Mouse (Mus musculus) forebrain, embryonic 14.5 days (tissue): Measurements from ENCODE around the gene Gm38394. TPM values are rescaled to one million over a fixed set of nuclear protein-coding genes. Genes with fewer than 3 reads are reported as not detected.
"Not testable (repeated sequence)": the region's sequence is repeated elsewhere in the genome, so short reads cannot be mapped to it uniquely, and the experiment has no call there.

Source experiments
- ATAC-seq: fragments of 200-750 bp; cut with Nextera tagmentation; 2 replicates; pipeline ENCODE4 v1.8.0; 2017; ENCODE audit warnings: mild to moderate bottlenecking, moderate library complexity
- DNase-seq: peaks from one replicate; pipeline ENCODE4 v3.0.0-alpha.2; 2015; ENCODE audit warnings: low spot score
- H3K27ac ChIP-seq: fragments of 300-500 bp; sonication (generic); 2 replicates; pipeline ENCODE4 v1.5.1; 2014; ENCODE audit warnings: low read depth, mild to moderate bottlenecking, control low read depth, low read length, moderate library complexity
- H3K27me3 ChIP-seq: fragments of 300-500 bp; sonication (generic); replicated peaks from 2 replicates; pipeline ENCODE4 v1.6.1; 2014; ENCODE audit warnings: low read length, control low read depth, mixed read lengths; ENCODE audit not compliant: control insufficient read depth, insufficient read depth
- H3K36me3 ChIP-seq: fragments of 300-500 bp; sonication (generic); 2 replicates; pipeline ENCODE4 v1.6.1; 2014; ENCODE audit warnings: low read length, control low read depth; ENCODE audit not compliant: control insufficient read depth, insufficient read depth
- H3K4me1 ChIP-seq: fragments of 300-500 bp; sonication (generic); 2 replicates; pipeline ENCODE4 v1.6.1; 2014; ENCODE audit warnings: antibody characterized with exemption, low read length, control low read depth; ENCODE audit not compliant: control insufficient read depth, insufficient read depth
- H3K4me2 ChIP-seq: fragments of 300-500 bp; sonication (generic); 2 replicates; pipeline ENCODE4 v1.6.1; 2014; ENCODE audit warnings: mild to moderate bottlenecking, control low read depth, low read length
- H3K4me3 ChIP-seq: fragments of 300-500 bp; sonication (generic); 2 replicates; pipeline ENCODE4 v1.5.1; 2014; ENCODE audit warnings: low read depth, low read length, control low read depth
- H3K9ac ChIP-seq: fragments of 300-500 bp; sonication (generic); 2 replicates; pipeline ENCODE4 v1.6.1; 2014; ENCODE audit warnings: mild to moderate bottlenecking, low read length, control low read depth, moderate library complexity
- H3K9me3 ChIP-seq: fragments of 300-500 bp; sonication (generic); replicated peaks from 2 replicates; pipeline ENCODE4 v1.6.1; 2016; ENCODE audit warnings: low read length, control low read depth, mixed read lengths; ENCODE audit not compliant: control insufficient read depth
- WGBS: fragments of 180-500 bp; shearing (Covaris S2); extraction: QIAGEN DNeasy Blood & Tissue Kit; methylation state at CpG from one replicate; pipeline ENCODE4 v1.1.7; 2014; 5-methylcytosine and 5-hydroxymethylcytosine counted together
- polyA plus RNA-seq: library from polyadenylated mRNA; unstranded; fragments of >200 nt; fragmentation: Nextera tagmentation; extraction: Ambion mirVana; gene quantifications from 2 replicates; pipeline ENCODE4 v1.2.1, GENCODE M21; 2014

Gm38394 gene
- 3.6 and 4.9 TPM in 2 replicates for polyA plus RNA-seq

DNA sequence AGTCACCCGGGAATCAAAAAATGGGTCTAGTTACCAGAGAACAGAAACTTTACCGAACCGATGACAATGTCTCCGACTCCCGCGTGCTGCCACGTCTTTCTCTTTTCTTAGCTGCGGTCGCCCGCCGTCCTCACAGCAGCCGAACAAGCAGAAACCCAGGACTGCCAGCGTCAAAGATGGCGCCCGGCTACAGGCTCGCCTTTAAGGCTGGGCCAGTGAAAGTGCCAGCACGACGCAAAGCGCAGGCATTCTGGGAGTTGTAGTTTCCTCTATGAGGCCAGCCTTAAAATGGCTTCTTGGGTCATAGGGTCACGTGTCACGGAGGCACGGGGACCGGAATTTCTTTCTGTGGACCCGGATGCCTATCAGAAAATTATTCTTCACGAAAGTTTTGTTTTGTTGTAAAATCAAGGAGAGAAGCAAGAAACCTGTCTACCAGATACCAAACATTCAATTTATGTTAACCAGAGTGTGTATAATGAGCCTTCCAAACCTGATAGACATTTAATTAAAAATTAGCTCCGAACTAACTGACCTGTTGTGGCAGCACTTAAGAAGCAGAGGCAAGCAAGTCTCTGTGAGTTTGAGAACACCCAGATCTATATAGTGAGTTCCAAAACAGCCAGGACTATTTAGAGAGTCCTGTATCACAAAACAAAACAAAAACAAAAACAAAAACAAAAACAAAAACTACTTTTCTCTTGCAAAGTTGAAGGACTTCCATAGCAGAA lies at the start of gene Gm38394:
Gm38394 (minus strand) TSS at position 116 of the 731 bp plus-strand sequence.
- peaks cover 33% of the 10 kb centered on the region for H3K4me1 ChIP-seq
- H3K4me2 ChIP-seq: peak within 1 kb of the TSS; percentile 84
- peaks cover 23% of the 10 kb centered on the region for H3K36me3 ChIP-seq
- 3% methylated on average over 26 of the region's 26 CpGs for WGBS
- DNase-seq: peak; percentile 99
- ATAC-seq: peak; percentile 99
- H3K27ac ChIP-seq: peak within 1 kb of the TSS; percentile 93
- no peaks in the 10 kb centered on the region for H3K9me3 ChIP-seq
- H3K9ac ChIP-seq: peak within 1 kb of the TSS; percentile 82
- peak within 1 kb of the TSS; percentile 73 for H3K4me3 ChIP-seq
- H3K27me3 ChIP-seq: no peaks in the 10 kb centered on the region

DNA sequence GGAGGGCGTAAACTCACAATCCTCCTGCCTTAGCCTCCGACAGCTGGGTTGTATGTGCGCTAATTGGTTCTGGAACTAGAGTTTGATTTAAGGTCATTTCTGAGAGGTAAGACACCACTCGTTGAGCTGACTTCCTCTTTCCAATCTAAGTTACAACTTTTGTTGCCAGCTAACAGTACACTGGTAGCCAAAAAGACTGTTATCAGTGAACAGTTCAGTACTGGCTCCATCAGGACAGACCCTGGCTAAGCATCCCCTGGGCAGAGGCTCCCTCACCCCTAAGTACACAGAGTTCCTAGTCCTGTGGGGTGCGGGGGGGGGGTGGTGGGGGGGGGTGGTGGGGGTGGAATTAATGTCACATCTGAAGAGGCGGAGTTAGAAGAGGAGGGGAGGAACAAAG lies 49.8 kb upstream of the Gm38394 start:
- Histone ChIP-seq H3K4me3 (no peak overlapping the region), H3K9me3 (no peaks in the 10 kb centered on the region), H3K9ac (no peak overlapping the region), H3K27ac (no peak overlapping the region), H3K36me3 (peaks cover 14% of the 10 kb centered on the region), H3K4me1 (peaks cover 2% of the 10 kb centered on the region; the same call in 1 of the 2 replicates), H3K4me2 (no peak overlapping the region), H3K27me3 (no peaks in the 10 kb centered on the region)
- DNase-seq (no peak), ATAC-seq (no peak)
- 41% methylated on average over 5 of the region's 6 CpGs for WGBS

DNA sequence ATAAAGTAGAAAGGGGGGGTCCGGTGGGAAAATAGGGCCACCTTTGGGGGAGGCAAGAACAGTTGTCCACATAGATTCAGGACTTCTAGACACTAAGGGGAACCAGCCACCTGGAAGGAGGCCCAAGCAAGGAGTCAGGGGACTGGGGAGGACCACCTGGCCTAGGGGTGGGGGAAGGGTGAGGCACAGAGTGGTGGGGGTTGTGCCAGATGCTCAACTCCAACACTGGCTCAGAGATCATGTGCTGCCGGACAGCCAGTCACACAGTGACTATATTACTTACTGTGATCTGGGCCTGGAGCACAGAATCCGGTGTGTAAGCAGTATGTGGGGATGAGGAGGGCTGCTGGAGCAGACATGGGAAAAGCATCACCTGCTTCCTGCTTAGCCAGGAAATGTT lies 48.2 kb upstream of the Gm38394 start:
- Histone ChIP-seq H3K27me3 (no peaks in the 10 kb centered on the region), H3K9me3 (no peaks in the 10 kb centered on the region), H3K4me1 (peaks cover 2% of the 10 kb centered on the region; the same call in 1 of the 2 replicates), H3K4me3 (no peak overlapping the region), H3K4me2 (no peak overlapping the region), H3K27ac (no peak overlapping the region), H3K36me3 (peaks cover 10% of the 10 kb centered on the region; the same call in 1 of the 2 replicates), H3K9ac (no peak overlapping the region)
- 86% methylated on average over 3 of the region's 3 CpGs for WGBS
- DNase-seq (no peak), ATAC-seq (no peak)

DNA sequence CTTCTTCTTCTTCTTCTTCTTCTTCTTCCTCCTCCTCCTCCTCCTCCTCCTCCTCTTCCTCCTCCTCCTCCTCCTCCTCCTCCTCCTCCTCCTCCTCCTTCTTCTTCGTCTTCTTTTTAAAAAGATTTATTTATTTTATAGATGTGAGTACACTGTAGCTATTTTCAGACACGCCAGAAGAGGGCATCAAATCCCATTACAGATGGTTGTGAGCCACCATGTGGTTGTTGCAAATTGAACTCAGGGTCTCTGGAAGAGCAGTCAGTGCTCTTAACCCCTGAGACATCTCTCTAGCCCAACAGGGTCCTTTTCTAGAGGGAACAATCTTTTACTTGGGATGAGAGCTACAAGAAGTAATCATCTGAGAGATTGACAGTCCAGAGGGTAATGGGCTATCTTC lies 40.7 kb upstream of the Gm38394 start:
- H3K4me1 ChIP-seq, H3K4me2 ChIP-seq, H3K9me3 ChIP-seq, H3K27ac ChIP-seq, ATAC-seq, H3K27me3 ChIP-seq, H3K9ac ChIP-seq, H3K4me3 ChIP-seq, H3K36me3 ChIP-seq: not testable (repeated sequence)
- peak; percentile 19 for DNase-seq
- WGBS: 18% methylated on average over 1 of the region's 2 CpGs

DNA sequence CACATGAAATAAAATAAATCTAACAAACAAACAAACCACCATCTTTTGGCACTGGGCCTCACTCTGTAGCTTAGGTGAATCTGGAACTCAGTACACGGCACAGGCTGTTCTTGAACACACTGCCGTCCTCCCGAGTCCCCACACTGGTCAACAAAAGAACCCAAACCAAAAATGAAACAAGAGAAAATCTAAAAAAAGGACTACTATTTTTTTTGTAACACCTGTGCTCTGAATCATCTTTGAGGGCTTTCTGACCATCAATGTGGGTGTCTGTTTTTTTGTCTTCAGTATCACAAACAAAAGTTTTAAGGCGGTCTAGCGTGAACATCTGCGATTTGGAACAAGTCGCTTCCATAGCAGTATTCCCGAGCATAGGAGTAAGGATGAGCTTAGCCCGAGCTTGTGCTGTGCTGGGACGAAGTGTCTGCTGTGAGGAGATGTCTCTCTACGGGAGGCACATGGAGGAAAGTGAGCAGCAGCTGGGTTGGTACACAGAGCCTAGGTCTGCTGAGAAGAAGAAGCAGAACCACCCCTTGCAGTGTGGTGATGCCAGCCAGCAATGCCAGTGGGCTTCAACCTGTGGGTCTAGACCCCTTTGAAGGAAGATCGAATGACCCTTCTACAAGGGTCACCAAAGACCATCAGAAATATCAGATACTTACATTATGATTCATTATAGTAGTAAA lies 37.0 kb upstream of the Gm38394 start:
- Histone ChIP-seq H3K9ac (no peak overlapping the region), H3K9me3 (no peaks in the 10 kb centered on the region), H3K27me3 (no peaks in the 10 kb centered on the region), H3K4me3 (no peak overlapping the region), H3K27ac (no peak overlapping the region), H3K4me2 (no peak overlapping the region), H3K4me1 (no peaks in the 10 kb centered on the region), H3K36me3 (no peaks in the 10 kb centered on the region)
- DNase-seq (no peak), ATAC-seq (no peak)
- 91% methylated on average over 12 of the region's 12 CpGs for WGBS

DNA sequence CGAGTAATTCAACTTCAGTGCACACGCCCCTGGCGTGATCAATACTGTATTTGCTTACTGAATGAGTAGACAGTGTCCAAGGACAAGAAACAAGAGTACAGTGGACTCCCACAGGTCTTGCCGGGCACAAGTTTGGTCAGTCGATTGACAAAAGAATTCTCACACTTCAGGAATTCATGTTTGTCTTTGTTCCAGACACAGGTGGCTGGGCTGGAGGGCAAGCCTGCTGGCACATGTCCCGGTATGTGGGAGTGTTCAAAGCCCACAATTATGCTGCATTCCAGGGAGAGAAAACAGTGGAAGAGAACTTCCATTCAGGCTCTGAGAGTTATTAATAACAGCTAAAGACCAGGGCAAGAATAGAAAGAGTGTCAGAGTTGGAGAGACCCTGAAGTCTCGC lies 34.8 kb upstream of the Gm38394 start:
- DNase-seq (peak; percentile 60), ATAC-seq (peak; percentile 37; the same call in 1 of the 2 replicates)
- H3K27ac ChIP-seq: 0 out of 2 replicates have a peak overlapping the region, but pooled peaks have one; percentile 5
- H3K9ac ChIP-seq: no peak overlapping the region
- H3K4me2 ChIP-seq: no peak overlapping the region
- H3K4me1 ChIP-seq: no peaks in the 10 kb centered on the region
- no peaks in the 10 kb centered on the region for H3K36me3 ChIP-seq
- H3K27me3 ChIP-seq: no peaks in the 10 kb centered on the region
- WGBS: 7% methylated on average over 7 of the region's 7 CpGs
- no peaks in the 10 kb centered on the region for H3K9me3 ChIP-seq
- H3K4me3 ChIP-seq: no peak overlapping the region

DNA sequence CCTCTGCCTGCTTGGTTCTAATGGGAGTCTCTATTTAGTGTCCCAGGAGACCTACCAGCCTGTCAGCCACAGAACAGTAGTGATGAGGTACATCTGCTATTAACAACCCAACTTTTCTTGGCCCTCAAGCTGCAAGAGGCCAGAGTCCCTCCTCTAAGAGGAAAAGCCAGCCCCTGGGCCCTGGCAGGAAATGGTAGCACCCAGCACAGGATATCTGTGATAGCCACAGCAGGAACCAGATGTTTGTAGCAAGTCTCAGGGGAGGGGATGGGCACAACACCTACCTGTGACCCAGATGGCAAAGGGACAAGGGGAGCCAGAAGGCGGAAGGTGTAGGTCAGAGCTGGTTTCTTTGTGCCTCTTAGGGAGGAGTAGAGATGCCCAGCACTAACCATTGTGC lies 33.8 kb upstream of the Gm38394 start:
- ATAC-seq: no peak
- 100% methylated on average over 1 of the region's 1 CpGs for WGBS

DNA sequence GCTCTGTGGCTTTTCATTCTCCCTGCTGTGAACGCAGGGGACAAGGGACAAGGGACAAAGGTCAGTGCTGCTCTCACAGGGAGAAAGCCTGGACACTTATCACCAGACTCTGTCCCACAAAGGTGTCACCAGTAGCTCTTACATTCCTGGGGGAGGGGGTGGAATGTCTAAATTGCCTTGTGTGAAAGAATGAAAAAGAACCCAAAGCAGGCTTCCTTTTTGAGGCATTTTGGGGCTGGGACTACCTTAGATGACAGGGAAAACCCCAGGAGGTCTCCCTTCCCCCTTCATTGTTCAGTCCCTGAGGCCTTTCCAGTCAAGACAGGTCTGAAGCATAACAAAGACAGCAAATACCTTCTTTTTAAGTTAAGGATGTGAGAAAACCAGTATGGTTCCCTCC lies 33.2 kb upstream of the Gm38394 start:
- Histone ChIP-seq H3K4me1 (no peaks in the 10 kb centered on the region), H3K36me3 (no peaks in the 10 kb centered on the region), H3K4me2 (no peak overlapping the region), H3K9ac (no peak overlapping the region), H3K27ac (no peak overlapping the region), H3K9me3 (no peaks in the 10 kb centered on the region), H3K27me3 (no peaks in the 10 kb centered on the region), H3K4me3 (no peak overlapping the region)
- DNase-seq (no peak), ATAC-seq (no peak)
- WGBS: 7% methylated on average over 1 of the region's 1 CpGs

More for the DNA sequence above, 33.8 kb upstream of the Gm38394 start:
- Histone ChIP-seq H3K4me3 (no peak overlapping the region), H3K27me3 (no peaks in the 10 kb centered on the region), H3K9ac (no peak overlapping the region), H3K27ac (no peak overlapping the region), H3K4me2 (no peak overlapping the region), H3K36me3 (no peaks in the 10 kb centered on the region), H3K4me1 (no peaks in the 10 kb centered on the region), H3K9me3 (no peaks in the 10 kb centered on the region)
- no peak for DNase-seq

DNA sequence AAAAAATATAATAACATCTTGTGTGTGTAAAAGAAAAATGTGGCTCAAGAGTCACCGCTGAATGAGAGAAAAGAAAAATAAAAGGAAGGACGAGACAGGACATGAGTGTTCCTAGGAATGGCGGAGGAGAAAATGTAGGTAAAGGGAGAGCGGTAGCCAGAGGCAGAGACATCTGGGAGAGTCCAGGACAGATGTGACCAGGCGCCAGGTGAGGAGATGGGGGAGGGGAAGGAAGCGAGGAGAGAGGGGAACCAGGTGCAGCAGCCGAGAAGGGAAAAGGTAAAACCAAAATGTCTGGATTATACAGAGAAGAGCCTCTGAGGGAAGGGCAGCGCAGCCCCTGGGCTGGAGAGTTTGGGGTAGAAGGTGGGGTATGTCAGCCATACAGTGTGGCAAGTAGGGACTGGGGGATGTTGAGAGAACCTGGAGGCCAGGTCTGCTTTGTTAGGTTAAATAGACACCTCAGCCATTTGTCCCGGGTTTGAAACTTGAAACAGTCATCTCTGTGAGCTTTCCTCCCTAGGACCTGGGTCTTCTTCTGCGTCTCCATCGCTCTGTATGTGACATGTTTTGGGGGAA lies 32.5 kb upstream of the Gm38394 start:
- ATAC-seq: no peak
- H3K4me2 ChIP-seq: no peak overlapping the region
- 64% methylated on average over 11 of the region's 11 CpGs for WGBS

More for the DNA sequence above, 32.5 kb upstream of the Gm38394 start:
- Histone ChIP-seq H3K27me3 (no peaks in the 10 kb centered on the region), H3K4me3 (no peak overlapping the region), H3K27ac (no peak overlapping the region), H3K4me1 (no peaks in the 10 kb centered on the region), H3K9ac (no peak overlapping the region), H3K9me3 (no peaks in the 10 kb centered on the region), H3K36me3 (no peaks in the 10 kb centered on the region)
- DNase-seq: no peak
